Mouse (Mus musculus): Measurements from ENCODE around the gene Myb. TPM values are rescaled to one million over a fixed set of nuclear protein-coding genes. Genes with fewer than 3 reads are reported as not detected.

Myb gene
- polyA plus RNA-seq, 1 experiment from 2014 or later = 0.15 TPM

DNA sequence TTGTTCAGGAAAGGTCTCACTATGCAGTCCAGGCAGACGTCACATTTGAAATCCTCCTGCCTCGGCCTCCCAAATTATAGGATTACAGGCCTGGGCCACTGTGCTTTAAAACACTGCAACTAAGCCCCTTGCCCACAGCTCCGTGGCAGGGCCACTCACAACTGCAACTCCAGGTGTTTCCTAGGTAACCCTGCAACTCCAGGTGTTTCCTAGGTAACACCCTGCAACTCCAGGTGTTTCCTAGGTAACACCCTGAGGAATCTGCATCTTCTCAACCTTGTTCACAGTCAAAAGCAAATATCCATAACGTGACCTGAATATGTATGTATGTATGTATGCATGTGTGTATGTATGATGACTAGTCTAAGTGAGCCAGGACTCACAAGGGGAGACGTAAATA, 75.7 kb downstream of the Myb start:
- DNase-seq (ENCODE audit: low read depth, low spot score) (no peak), ATAC-seq (no peak)
- in situ Hi-C loops (cut with MboI; ENCODE audit: low pct_unique_long_range_greater_than_20kb) = no loop called here
- no peak for TF ChIP-seq CTCF (IDR thresholded peaks at IDR 0.05)
- CTCF ChIA-PET = interaction anchor here (1.2 kb wide), 1 partner anchor 95 kb away, joined by 3 read pairs; no protein-coding TSS in a partner anchor
- POLR2A ChIA-PET = no interaction called here
- no peaks in the 10 kb centered on the region for H3K27me3 ChIP-seq

DNA sequence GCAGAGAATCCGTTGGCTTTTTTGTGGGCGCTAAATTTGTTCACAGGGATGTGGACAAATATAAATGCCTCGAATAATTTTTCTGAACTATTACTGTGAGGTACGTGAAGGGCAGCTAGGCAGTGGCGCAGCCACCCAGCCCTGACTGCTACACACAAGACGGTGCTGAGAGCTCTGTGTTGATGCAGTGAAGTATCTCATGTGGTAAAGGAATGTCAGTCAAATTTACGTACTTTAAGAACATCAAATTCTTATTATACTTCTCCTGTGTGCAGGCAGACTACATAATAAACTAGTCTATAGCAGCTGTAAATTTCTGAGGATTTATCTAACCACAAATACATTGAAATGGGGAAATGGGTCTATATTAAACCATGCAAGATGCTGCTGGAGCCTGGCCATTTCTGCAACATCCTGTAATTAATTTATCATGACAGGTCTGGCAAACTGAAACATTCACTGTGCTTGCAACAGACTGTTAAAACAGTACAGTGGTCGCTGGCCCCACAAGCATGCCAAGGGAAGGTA, 77.3 kb downstream of the Myb start:
- POLR2A ChIA-PET = no interaction called here
- in situ Hi-C loops (cut with MboI; ENCODE audit: low pct_unique_long_range_greater_than_20kb) = no loop called here
- ATAC-seq = no peak
- H3K27me3 ChIP-seq = no peaks in the 10 kb centered on the region
- CTCF ChIA-PET = interaction anchor here (0.8 kb wide), 2 partner anchors 9 to 105 kb away, joined by 3 read pairs; no protein-coding TSS in a partner anchor
- DNase-seq (ENCODE audit: low read depth, low spot score) = no peak
- TF ChIP-seq CTCF (IDR thresholded peaks at IDR 0.05) = no peak

DNA sequence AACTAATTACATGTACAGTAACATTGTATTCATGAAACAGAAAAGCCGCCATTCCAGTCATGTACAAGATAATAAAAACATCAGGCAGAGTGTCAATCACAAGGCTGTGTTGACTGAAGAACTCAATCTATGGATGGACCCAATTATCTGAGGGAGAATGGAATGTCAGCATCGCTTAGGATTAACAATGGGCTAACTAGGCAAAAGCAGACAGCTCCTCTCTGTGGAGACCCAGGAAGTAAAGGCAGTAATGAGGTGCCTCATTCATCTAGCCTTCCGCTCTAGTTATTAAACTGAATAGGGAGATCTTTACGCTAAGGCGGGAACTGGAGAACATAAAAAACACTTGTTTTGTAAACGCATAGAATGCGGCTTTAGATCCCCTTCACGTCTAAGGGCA, 78.3 kb downstream of the Myb start:
- ChIA-PET POLR2A (no interaction called here), CTCF (interaction anchor here (0.8 kb wide), 1 partner anchor 44 kb away, joined by 3 read pairs; no protein-coding TSS in a partner anchor)
- no peak for TF ChIP-seq CTCF (IDR thresholded peaks at IDR 0.05)
- ATAC-seq (no peak), DNase-seq (ENCODE audit: low read depth, low spot score) (no peak)
- H3K27me3 ChIP-seq = no peaks in the 10 kb centered on the region
- in situ Hi-C loops (cut with MboI; ENCODE audit: low pct_unique_long_range_greater_than_20kb) = no loop called here

DNA sequence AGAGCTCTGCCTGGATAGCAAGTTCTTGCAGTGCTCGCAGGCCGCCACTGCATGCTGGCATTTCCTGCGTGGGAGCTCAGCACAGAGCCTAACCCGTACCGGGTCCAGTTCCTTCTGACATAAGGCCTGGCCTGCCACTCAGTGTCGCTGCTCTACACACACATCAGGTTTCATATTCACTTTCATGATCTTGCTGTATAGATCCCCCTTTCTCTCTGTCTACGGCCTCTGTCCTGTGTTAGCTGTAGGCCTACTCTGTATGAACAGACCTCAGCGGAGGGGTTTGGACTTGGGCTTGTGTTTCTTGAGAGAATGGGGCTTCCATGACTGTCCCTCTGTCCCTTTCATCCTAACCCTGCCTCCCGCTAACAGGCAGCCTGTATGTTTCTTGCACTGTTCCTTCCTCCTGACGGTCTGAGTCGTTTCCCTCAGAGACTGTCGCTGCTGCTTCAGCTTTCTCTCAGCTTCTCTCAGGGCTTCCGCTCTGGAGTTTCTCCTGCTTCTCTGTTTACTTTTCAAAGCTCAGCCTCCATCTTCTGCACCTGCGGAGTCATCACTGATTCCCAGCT, 83.5 kb downstream of the Myb start:
- TF ChIP-seq CTCF (IDR thresholded peaks at IDR 0.05) = no peak
- ATAC-seq (no peak), DNase-seq (ENCODE audit: low read depth, low spot score) (no peak)
- in situ Hi-C loops (cut with MboI; ENCODE audit: low pct_unique_long_range_greater_than_20kb) = no loop called here
- CTCF ChIA-PET = no interaction called here
- H3K27me3 ChIP-seq = no peaks in the 10 kb centered on the region
- POLR2A ChIA-PET = no interaction called here

DNA sequence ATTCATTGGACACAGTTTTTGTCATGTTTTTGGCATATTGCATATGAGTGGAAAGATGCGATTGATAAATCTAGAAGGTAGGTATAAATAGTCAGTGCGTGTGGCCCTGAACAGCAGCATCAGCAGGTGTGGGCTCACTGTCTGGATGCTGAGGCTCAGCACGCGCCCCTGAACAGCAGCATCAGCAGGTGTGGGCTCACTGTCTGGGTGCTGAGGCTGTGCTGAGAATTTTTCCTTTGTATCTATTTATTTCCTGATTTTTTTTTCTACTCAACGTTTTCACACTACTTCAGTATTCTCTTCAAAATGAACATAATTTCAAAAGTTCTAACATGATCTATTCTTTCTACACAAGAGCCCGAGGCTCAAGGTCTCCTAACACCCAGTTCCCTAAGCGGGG, 84.1 kb downstream of the Myb start:
- POLR2A ChIA-PET = no interaction called here
- no peak for ATAC-seq
- in situ Hi-C loops (cut with MboI; ENCODE audit: low pct_unique_long_range_greater_than_20kb) = no loop called here
- CTCF ChIA-PET = no interaction called here
- H3K27me3 ChIP-seq = no peaks in the 10 kb centered on the region
- DNase-seq (ENCODE audit: low read depth, low spot score) = no peak
- no peak for TF ChIP-seq CTCF (IDR thresholded peaks at IDR 0.05)

DNA sequence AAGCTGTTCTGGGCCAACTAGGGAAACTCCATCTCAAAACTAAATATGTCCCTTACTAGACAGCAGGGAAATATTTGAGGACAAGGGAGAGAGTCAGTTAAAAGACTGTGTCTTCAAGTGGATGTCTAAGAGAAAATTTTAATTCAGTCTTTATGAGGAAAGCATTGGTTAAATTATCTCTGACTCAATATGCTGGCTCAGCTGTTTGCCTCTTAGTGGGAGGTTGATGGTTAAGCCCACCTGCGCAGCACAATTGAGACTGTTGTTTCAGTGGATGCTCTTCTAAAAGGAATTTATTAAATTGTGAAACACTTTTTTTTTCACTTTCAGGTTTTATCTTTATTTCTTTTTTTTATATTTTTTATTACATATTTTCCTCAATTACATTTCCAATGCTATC, 84.6 kb downstream of the Myb start:
- ChIA-PET CTCF (no interaction called here), POLR2A (no interaction called here)
- H3K27me3 ChIP-seq = no peaks in the 10 kb centered on the region
- TF ChIP-seq CTCF (IDR thresholded peaks at IDR 0.05) = no peak
- no peak for ATAC-seq
- in situ Hi-C loops (cut with MboI; ENCODE audit: low pct_unique_long_range_greater_than_20kb) = no loop called here
- DNase-seq (ENCODE audit: low read depth, low spot score) = no peak

Other genes with a start within 250 kb of the Myb start
- gene Ahi1, start 208.4 kb downstream of the Myb start, polyA plus RNA-seq (2021) = 21.1 TPM
- 64.6 TPM for gene Hbs1l, start 135.0 kb upstream of the Myb start, polyA plus RNA-seq (2021)
- gene Aldh8a1, start 216.3 kb upstream of the Myb start, polyA plus RNA-seq (2021) = 0.04 TPM

Measured in Patski (cell line).